Mouse (Mus musculus) stomach, postnatal 0 days (tissue): ENCODE measurements around the gene Atp5f1.

ENCODE experiments used
- CTCF ChIP-seq: IDR thresholded peaks from 2 replicates; pipeline ENCODE4 v1.5.1; 2016; ENCODE audit warnings: antibody characterized with exemption, low read depth, mild to moderate bottlenecking, moderate library complexity
- EP300 ChIP-seq: optimal IDR thresholded peaks from 2 replicates; pipeline ENCODE3; 2016; ENCODE audit warnings: antibody characterized with exemption

GRCm38 (mm10) chr3:105915281-105915680 lies 44.6 kb downstream of the Atp5f1 start:
- TF ChIP-seq CTCF (no peak), EP300 (no peak)
